ENCODE assay signal across 28 mouse cellular contexts in genomic region chr15:11287780-11288179, GRCm38 (mm10).
DNase-seq lines count a peak whose midpoint lies in the region; ATAC-seq and TF ChIP-seq lines count a peak whose summit lies in the region.
"Had no signal": no experiment of that assay in that cellular context is flagged by ENCODE, and none has a peak within 500 bp of the region (broad histone marks: within the 10 kb centered on the region; RNA-seq: fewer than 3 reads in every experiment).

No protein-coding gene starts in this region.

- peak; percentile 29 for DNase-seq in gastrocnemius, postnatal 10 days
- no peak for DNase-seq in gastrocnemius, adult 8-10 months (ENCODE audit: low spot score in 2 of 2)
- DNase-seq in lung, embryonic 14.5 days = peak; percentile 8
- DNase-seq in lung, postnatal 0 days (ENCODE audit: low spot score) = no peak
- DNase-seq in retina, postnatal 1 day = no peak
- DNase-seq: adrenal gland, adult 2 months; B cell, adult 2 months; cerebellum, adult 11 months; cerebellum, adult 9-10 months; heart, postnatal 36 days; kidney, adult 18-20 months; kidney, postnatal 25 days; liver, embryonic 13.5 days; lung, adult 2 months; lung, postnatal 36 days; right cerebral cortex, postnatal 14 days; thymus, postnatal 4 days had no signal

- no peaks in the 10 kb centered on the region for H3K27me3 ChIP-seq in hindbrain, embryonic 15.5 days
- no peaks in the 10 kb centered on the region for H3K27me3 ChIP-seq in hindbrain, embryonic 12.5 days
- H3K27me3 ChIP-seq in lung, embryonic 14.5 days (ENCODE audit: insufficient read depth, low read length) = no peaks in the 10 kb centered on the region
- H3K27me3 ChIP-seq in lung, postnatal 0 days (replicated peaks; ENCODE audit: insufficient read depth, low read length) = no peaks in the 10 kb centered on the region
- H3K27me3 ChIP-seq: heart, embryonic 15.5 days; kidney, embryonic 15.5 days; limb, embryonic 15.5 days; liver, embryonic 13.5 days; neural tube, embryonic 12.5 days had no signal

- no peak overlapping the region for H3K4me3 ChIP-seq in hindbrain, embryonic 15.5 days
- H3K4me3 ChIP-seq in hindbrain, embryonic 12.5 days = no peak overlapping the region
- H3K4me3 ChIP-seq in lung, embryonic 14.5 days (ENCODE audit: low read depth, low read length) = no peak overlapping the region
- H3K4me3 ChIP-seq in lung, postnatal 0 days (ENCODE audit: low read depth, low read length) = no peak overlapping the region
- H3K4me3 ChIP-seq: erythroblast, embryonic 14.5 days; heart, embryonic 15.5 days; kidney, embryonic 15.5 days; left cerebral cortex, adult 2 months; limb, embryonic 15.5 days; liver, embryonic 13.5 days; neural tube, embryonic 12.5 days had no signal

- H3K4me1 ChIP-seq in hindbrain, embryonic 15.5 days (replicated peaks) = no peaks in the 10 kb centered on the region
- H3K4me1 ChIP-seq in hindbrain, embryonic 12.5 days = no peaks in the 10 kb centered on the region
- H3K4me1 ChIP-seq in lung, embryonic 14.5 days (ENCODE audit: insufficient read depth) = no peaks in the 10 kb centered on the region
- no peaks in the 10 kb centered on the region for H3K4me1 ChIP-seq in lung, postnatal 0 days (ENCODE audit: insufficient read depth, low read depth, low read length)
- H3K4me1 ChIP-seq: heart, embryonic 15.5 days; kidney, embryonic 15.5 days; limb, embryonic 15.5 days; liver, embryonic 13.5 days; neural tube, embryonic 12.5 days had no signal

- no peak overlapping the region for H3K9ac ChIP-seq in hindbrain, embryonic 15.5 days
- H3K9ac ChIP-seq in hindbrain, embryonic 12.5 days = no peak overlapping the region
- H3K9ac ChIP-seq in lung, embryonic 14.5 days = no peak overlapping the region
- no peak overlapping the region for H3K9ac ChIP-seq in lung, postnatal 0 days (replicated peaks; ENCODE audit: low read depth)
- H3K9ac ChIP-seq: heart, embryonic 15.5 days; kidney, embryonic 15.5 days; limb, embryonic 15.5 days; liver, embryonic 13.5 days; neural tube, embryonic 12.5 days had no signal

- no peak overlapping the region for H3K4me2 ChIP-seq in hindbrain, embryonic 15.5 days
- H3K4me2 ChIP-seq in hindbrain, embryonic 12.5 days (replicated peaks) = no peak overlapping the region
- H3K4me2 ChIP-seq in lung, embryonic 14.5 days = no peak overlapping the region
- no peak overlapping the region for H3K4me2 ChIP-seq in lung, postnatal 0 days (replicated peaks; ENCODE audit: low read depth, low read length)
- H3K4me2 ChIP-seq: heart, embryonic 15.5 days; kidney, embryonic 15.5 days; limb, embryonic 15.5 days; liver, embryonic 13.5 days; midbrain, embryonic 11.5 days; neural tube, embryonic 12.5 days had no signal

- ATAC-seq in hindbrain, embryonic 15.5 days (ENCODE audit: low FRiP score, low read depth) = 0 out of 2 replicates have a peak, but pooled peaks have one; percentile 59
- ATAC-seq in hindbrain, embryonic 12.5 days (ENCODE audit: low FRiP score) = no peak
- no peak for ATAC-seq in lung, embryonic 14.5 days (ENCODE audit: insufficient read depth)
- ATAC-seq in lung, postnatal 0 days = no peak
- ATAC-seq: forebrain, embryonic 16.5 days; midbrain, embryonic 16.5 days had no signal

- H3K9me3 ChIP-seq in hindbrain, embryonic 15.5 days = no peaks in the 10 kb centered on the region
- no peaks in the 10 kb centered on the region for H3K9me3 ChIP-seq in hindbrain, embryonic 12.5 days (replicated peaks)
- H3K9me3 ChIP-seq in lung, embryonic 14.5 days (ENCODE audit: low read depth, low read length) = no peaks in the 10 kb centered on the region
- no peaks in the 10 kb centered on the region for H3K9me3 ChIP-seq in lung, postnatal 0 days (ENCODE audit: low read length)
- H3K9me3 ChIP-seq: heart, embryonic 15.5 days; kidney, embryonic 15.5 days; limb, embryonic 15.5 days; liver, embryonic 13.5 days; neural tube, embryonic 12.5 days had no signal

- TF ChIP-seq CTCF in lung, embryonic 14.5 days (IDR thresholded peaks at IDR 0.05; ENCODE audit: low read depth) = no peak
- no peak for TF ChIP-seq CTCF in lung, postnatal 0 days (IDR thresholded peaks at IDR 0.05)

- no peak overlapping the region for H3K27ac ChIP-seq in hindbrain, embryonic 15.5 days (replicated peaks)
- H3K27ac ChIP-seq in hindbrain, embryonic 12.5 days = no peak overlapping the region
- H3K27ac ChIP-seq in lung, embryonic 14.5 days (ENCODE audit: low read depth) = no peak overlapping the region
- no peak overlapping the region for H3K27ac ChIP-seq in lung, postnatal 0 days (ENCODE audit: low read length)
- H3K27ac ChIP-seq: heart, embryonic 15.5 days; kidney, embryonic 15.5 days; left cerebral cortex, adult 2 months; limb, embryonic 15.5 days; liver, embryonic 13.5 days; neural tube, embryonic 12.5 days had no signal

- WGBS in hindbrain, embryonic 15.5 days = 61% methylated on average over 3 of the region's 3 CpGs
- 72% methylated on average over 3 of the region's 3 CpGs for WGBS in hindbrain, embryonic 12.5 days
- WGBS in lung, embryonic 14.5 days = 71% methylated on average over 3 of the region's 3 CpGs
- WGBS in lung, postnatal 0 days = 69% methylated on average over 3 of the region's 3 CpGs

- TF ChIP-seq EP300 in lung, postnatal 0 days (IDR thresholded peaks at IDR 0.05) = no peak

- H3K36me3 ChIP-seq in hindbrain, embryonic 15.5 days = no peaks in the 10 kb centered on the region
- no peaks in the 10 kb centered on the region for H3K36me3 ChIP-seq in hindbrain, embryonic 12.5 days
- H3K36me3 ChIP-seq in lung, embryonic 14.5 days (ENCODE audit: insufficient read depth) = 0 out of 2 replicates have a peak, but pooled peaks cover 4% of the 10 kb centered on the region
- H3K36me3 ChIP-seq in lung, postnatal 0 days (ENCODE audit: insufficient read depth, low read length) = no peaks in the 10 kb centered on the region
- H3K36me3 ChIP-seq: heart, embryonic 15.5 days; liver, embryonic 13.5 days; neural tube, embryonic 12.5 days had no signal

Comparison
In these comparisons a context has a peak if more than half of its experiments do, and no peak if none do; other contexts are left out.
1. DNase-seq: peak in gastrocnemius, postnatal 10 days (single experiment) and lung, embryonic 14.5 days (single experiment); none in gastrocnemius, adult 8-10 months (0 of 2), lung, postnatal 0 days (single experiment) and retina, postnatal 1 day (single experiment).